ENCODE assay signal across 16 mouse cellular contexts in genomic region chr9:47063751-47064150, GRCm38 (mm10).
"Had no signal": no experiment of that assay in that cellular context is flagged by ENCODE, and none has a peak within 500 bp of the region (broad histone marks: within the 10 kb centered on the region; RNA-seq: fewer than 3 reads in every experiment).

No protein-coding gene starts in this region.

- H3K9me3 ChIP-seq: neural tube, embryonic 13.5 days; neural tube, embryonic 15.5 days; stomach, embryonic 15.5 days had no signal

- H3K27ac ChIP-seq: neural tube, embryonic 13.5 days; neural tube, embryonic 15.5 days; stomach, embryonic 15.5 days; stomach, postnatal 0 days had no signal

- H3K9ac ChIP-seq: neural tube, embryonic 13.5 days; neural tube, embryonic 15.5 days; stomach, embryonic 15.5 days had no signal

- H3K27me3 ChIP-seq: neural tube, embryonic 13.5 days; neural tube, embryonic 15.5 days; stomach, embryonic 15.5 days had no signal

- H3K4me3 ChIP-seq: neural tube, embryonic 13.5 days; neural tube, embryonic 15.5 days; stomach, embryonic 15.5 days had no signal

- H3K4me2 ChIP-seq: neural tube, embryonic 13.5 days; neural tube, embryonic 15.5 days; stomach, embryonic 15.5 days had no signal

- DNase-seq: retina, postnatal 1 day; right cerebral cortex, adult 18-20 months; right cerebral cortex, postnatal 14 days; right cerebral cortex, postnatal 25 days; right cerebral cortex, postnatal 4 days; spleen, adult 18-20 months; thymus, adult 18-20 months; thymus, adult 2 months; thymus, postnatal 14 days; thymus, postnatal 25 days; thymus, postnatal 36 days; thymus, postnatal 4 days had no signal

- H3K4me1 ChIP-seq: neural tube, embryonic 15.5 days; stomach, embryonic 15.5 days had no signal

- H3K36me3 ChIP-seq: neural tube, embryonic 13.5 days; neural tube, embryonic 15.5 days; stomach, embryonic 15.5 days had no signal
